Mouse (Mus musculus) spleen, adult 2 months (tissue): Measurements from ENCODE around the gene Cped1.

ENCODE experiments used
- CTCF ChIP-seq: fragments of 200-500 bp; IDR thresholded peaks from 2 replicates; pipeline ENCODE4 v1.5.1; 2011; ENCODE audit warnings: mild to moderate bottlenecking, inconsistent platforms; ENCODE audit not compliant: insufficient read depth, insufficient read length, insufficient replicate concordance; ENCODE audit errors: extremely low read depth
- POLR2A ChIP-seq: fragments of 200-500 bp; IDR thresholded peaks from 2 replicates; pipeline ENCODE4 v1.6.1; 2011; ENCODE audit warnings: low read depth, low read length, inconsistent platforms

GRCm38 (mm10) chr6:22008346-22008745 lies 22.6 kb downstream of the Cped1 start:
- TF ChIP-seq POLR2A (no peak), CTCF (no peak)
